Comparison of ENCODE assay signal across 8 mouse cellular contexts in the genomic region with DNA sequence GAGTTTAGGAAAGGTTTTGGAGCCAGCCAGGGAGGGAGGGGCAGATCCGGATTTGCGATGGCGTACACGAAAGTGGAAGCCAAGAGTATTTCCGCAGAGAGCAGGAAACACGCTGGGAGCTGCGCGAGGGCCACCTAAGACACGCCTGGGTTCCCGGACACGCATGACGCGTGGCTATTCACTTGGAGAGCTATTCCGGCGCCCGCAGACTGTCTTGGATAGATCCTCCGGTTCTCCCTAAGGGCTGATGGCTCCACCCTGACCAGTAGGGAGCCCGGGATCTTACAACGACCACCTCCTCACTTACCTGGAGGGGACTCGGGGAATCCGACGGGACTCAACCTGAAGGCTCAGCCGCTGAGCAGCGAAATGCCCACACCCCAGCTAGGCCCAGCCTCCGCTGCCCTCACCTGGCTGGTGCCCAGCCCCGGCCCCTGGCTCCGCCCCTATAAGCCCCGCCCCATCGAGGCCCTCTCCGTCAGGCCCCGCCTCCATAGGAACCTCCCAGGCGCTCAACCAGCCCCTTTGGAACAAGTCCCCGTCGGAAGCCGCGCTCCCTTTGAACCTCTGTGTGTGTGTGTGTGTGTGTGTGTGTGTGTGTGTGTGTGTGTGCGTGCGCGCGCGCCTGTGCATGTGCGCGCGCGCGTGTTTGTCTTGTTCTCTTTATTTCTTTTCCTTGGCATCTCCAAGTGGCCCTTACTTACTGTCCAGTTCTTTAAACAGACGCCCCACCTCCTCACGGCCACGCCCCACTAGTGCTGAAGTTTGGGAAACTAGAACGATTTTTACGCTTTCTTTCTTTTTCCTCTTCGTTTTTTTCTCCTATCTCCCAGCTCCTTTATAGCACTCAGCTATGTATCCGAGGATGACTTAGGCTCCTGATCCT. TPM values are rescaled to one million over a fixed set of nuclear protein-coding genes. Genes with fewer than 3 reads are reported as not detected.
DNase-seq lines count a peak whose midpoint lies in the region; ATAC-seq and TF ChIP-seq lines count a peak whose summit lies in the region.

No protein-coding gene starts in this region.

- peak overlapping the region; percentile 56 for H3K4me3 ChIP-seq in C2C12 (ENCODE audit: insufficient read depth, poor library complexity, severe bottlenecking)
- peak overlapping the region; percentile 70 for H3K4me3 ChIP-seq in embryonic fibroblast, embryonic 13.5 days (ENCODE audit: insufficient read depth, low read length)
- peak overlapping the region; percentile 62 for H3K4me3 ChIP-seq in heart, embryonic 13.5 days
- H3K4me3 ChIP-seq in kidney, postnatal 0 days (replicated peaks; ENCODE audit: low read depth, low read length) = peak overlapping the region; percentile 50
- peak overlapping the region; percentile 57 for H3K4me3 ChIP-seq in liver, embryonic 13.5 days (replicated peaks)
- peak overlapping the region; percentile 48 for H3K4me3 ChIP-seq in stomach, embryonic 14.5 days (ENCODE audit: low read depth, low read length)

- H3K4me2 ChIP-seq in heart, embryonic 13.5 days = peak overlapping the region; percentile 88
- peak overlapping the region; percentile 61 for H3K4me2 ChIP-seq in kidney, postnatal 0 days (ENCODE audit: low read length)
- H3K4me2 ChIP-seq in liver, embryonic 13.5 days = peak overlapping the region; percentile 69
- peak overlapping the region; percentile 69 for H3K4me2 ChIP-seq in stomach, embryonic 14.5 days (replicated peaks; ENCODE audit: low read depth, low read length)

- H3ac ChIP-seq in C2C12 (ENCODE audit: control insufficient read depth, insufficient read length, low read depth) = peak overlapping the region; percentile 80

- peak overlapping the region; percentile 74 for H3K9ac ChIP-seq in heart, embryonic 13.5 days
- H3K9ac ChIP-seq in kidney, postnatal 0 days (ENCODE audit: low read depth, low read length) = peak overlapping the region; percentile 64
- peak overlapping the region; percentile 53 for H3K9ac ChIP-seq in liver, embryonic 13.5 days
- H3K9ac ChIP-seq in stomach, embryonic 14.5 days (replicated peaks; ENCODE audit: low read depth, low read length) = peak overlapping the region; percentile 33; the same call in 1 of the 2 replicates

- no peak for TF ChIP-seq CTCF in C2C12 (IDR thresholded peaks at IDR 0.05; ENCODE audit: control insufficient read depth, insufficient read depth, insufficient read length)
- TF ChIP-seq CTCF in embryonic fibroblast, embryonic 13.5 days (IDR thresholded peaks at IDR 0.05; ENCODE audit: borderline replicate concordance, insufficient read depth, low read length) = no peak
- TF ChIP-seq CTCF in kidney, postnatal 0 days (IDR thresholded peaks at IDR 0.05; ENCODE audit: low read depth) = no peak

- H3K27ac ChIP-seq in embryonic fibroblast, embryonic 13.5 days (ENCODE audit: insufficient read depth, low read length) = peak overlapping the region; percentile 32; the same call in 1 of the 2 replicates
- H3K27ac ChIP-seq in heart, embryonic 13.5 days (replicated peaks) = no peak overlapping the region
- peak overlapping the region; percentile 74 for H3K27ac ChIP-seq in kidney, postnatal 0 days
- H3K27ac ChIP-seq in liver, embryonic 13.5 days = no peak overlapping the region
- H3K27ac ChIP-seq in stomach, embryonic 14.5 days (ENCODE audit: low read length) = no peak overlapping the region

- 1% methylated on average over 51 of the region's 53 CpGs for WGBS in heart, embryonic 13.5 days
- WGBS in kidney, postnatal 0 days = under 1% methylated on average over 48 of the region's 53 CpGs
- under 1% methylated on average over 53 of the region's 53 CpGs for WGBS in liver, embryonic 13.5 days (ENCODE audit: insufficient replicate concordance)
- WGBS in stomach, embryonic 14.5 days = under 1% methylated on average over 51 of the region's 53 CpGs

- peaks cover 22% of the 10 kb centered on the region for H3K27me3 ChIP-seq in C2C12 (ENCODE audit: control insufficient read depth, insufficient read depth, insufficient read length)
- H3K27me3 ChIP-seq in heart, embryonic 13.5 days (replicated peaks) = peaks cover 64% of the 10 kb centered on the region
- no peaks in the 10 kb centered on the region for H3K27me3 ChIP-seq in kidney, postnatal 0 days (ENCODE audit: insufficient read depth, low read length)
- H3K27me3 ChIP-seq in liver, embryonic 13.5 days = peaks cover 49% of the 10 kb centered on the region
- H3K27me3 ChIP-seq in stomach, embryonic 14.5 days (ENCODE audit: control insufficient read depth, insufficient read depth, low read length) = no peaks in the 10 kb centered on the region

- DNase-seq in brain, adult 2 months (ENCODE audit: low read depth, low spot score) = peak; percentile 87
- peak; percentile 85 for DNase-seq in kidney, postnatal 0 days (ENCODE audit: low spot score)
- DNase-seq in liver, embryonic 13.5 days = peak; percentile 72
- peak; percentile 77 to 85 for DNase-seq in natural killer cell, adult 2 months (ENCODE audit: low spot score in 2 of 2)

- H3K9me3 ChIP-seq in heart, embryonic 13.5 days = no peaks in the 10 kb centered on the region
- no peaks in the 10 kb centered on the region for H3K9me3 ChIP-seq in kidney, postnatal 0 days (replicated peaks; ENCODE audit: low read length)
- H3K9me3 ChIP-seq in liver, embryonic 13.5 days (replicated peaks) = no peaks in the 10 kb centered on the region
- H3K9me3 ChIP-seq in stomach, embryonic 14.5 days (ENCODE audit: control insufficient read depth, low read depth, low read length) = no peaks in the 10 kb centered on the region

- peak; percentile 81 for ATAC-seq in heart, embryonic 13.5 days (ENCODE audit: extremely low read depth, insufficient number of reproducible peaks, low FRiP score, low TSS enrichment)
- ATAC-seq in kidney, postnatal 0 days (replicated peaks; ENCODE audit: low FRiP score, low read depth) = peak; percentile 88
- peak; percentile 78 for ATAC-seq in liver, embryonic 13.5 days (ENCODE audit: low read depth)
- ATAC-seq in stomach, embryonic 14.5 days (ENCODE audit: insufficient number of reproducible peaks, insufficient read depth, low FRiP score, low read depth) = peak; percentile 86

- no peaks in the 10 kb centered on the region for H3K79me3 ChIP-seq in C2C12 (ENCODE audit: low read depth)

- H3K79me2 ChIP-seq in C2C12 (ENCODE audit: control insufficient read depth, insufficient read depth) = no peaks in the 10 kb centered on the region

- no peaks in the 10 kb centered on the region for H3K36me3 ChIP-seq in C2C12 (ENCODE audit: control insufficient read depth, insufficient read depth)
- H3K36me3 ChIP-seq in heart, embryonic 13.5 days = no peaks in the 10 kb centered on the region
- H3K36me3 ChIP-seq in kidney, postnatal 0 days (ENCODE audit: insufficient read depth, low read length) = no peaks in the 10 kb centered on the region
- no peaks in the 10 kb centered on the region for H3K36me3 ChIP-seq in liver, embryonic 13.5 days
- no peaks in the 10 kb centered on the region for H3K36me3 ChIP-seq in stomach, embryonic 14.5 days (ENCODE audit: control insufficient read depth, insufficient read depth, low read length)

- TF ChIP-seq POLR2A in embryonic fibroblast, embryonic 13.5 days (IDR thresholded peaks at IDR 0.05; ENCODE audit: low read depth, low read length) = peak; percentile 62

- H3K4me1 ChIP-seq in embryonic fibroblast, embryonic 13.5 days (ENCODE audit: control insufficient read depth, insufficient read depth, low read length) = no peaks in the 10 kb centered on the region; the same call in 1 of the 2 replicates
- peaks cover 24% of the 10 kb centered on the region for H3K4me1 ChIP-seq in heart, embryonic 13.5 days
- peaks cover 6% of the 10 kb centered on the region for H3K4me1 ChIP-seq in kidney, postnatal 0 days (replicated peaks; ENCODE audit: insufficient read depth, low read length)
- peaks cover 35% of the 10 kb centered on the region for H3K4me1 ChIP-seq in liver, embryonic 13.5 days (replicated peaks)
- H3K4me1 ChIP-seq in stomach, embryonic 14.5 days (ENCODE audit: control insufficient read depth, insufficient read depth, low read length) = no peaks in the 10 kb centered on the region

RNA-seq across cellular contexts. Expression of a gene that starts 3.5 kb away (rescaled TPM):
- polyA plus RNA-seq in C2C12 (2012; fragmentation: generic; extraction: Trizol) = not detected
- polyA plus RNA-seq in embryonic fibroblast, embryonic 13.5 days (2011; ENCODE audit: insufficient read length, low read depth, missing spikeins) = 0.79 TPM in 1 of 2 replicates, not detected in the other
- 1.8 and 2.4 TPM in 2 replicates for polyA plus RNA-seq in heart, embryonic 13.5 days (2015; fragmentation: Nextera tagmentation; extraction: Ambion mirVana)
- polyA plus RNA-seq in kidney, postnatal 0 days (2015; fragmentation: Nextera tagmentation; extraction: Ambion mirVana) = 0.87 and 1.1 TPM in 2 replicates
- 11.6 and 12.5 TPM in 2 replicates for polyA plus RNA-seq in liver, embryonic 13.5 days (2015; fragmentation: Nextera tagmentation; extraction: Ambion mirVana)
- polyA plus RNA-seq in stomach, embryonic 14.5 days (2014; fragmentation: Nextera tagmentation; extraction: Ambion mirVana) = 1.8 and 2.7 TPM in 2 replicates

RNA-seq across cellular contexts. Expression of a gene that starts 26.1 kb away (rescaled TPM):
- polyA plus RNA-seq in C2C12 (2012; fragmentation: generic; extraction: Trizol) = 45.7 TPM
- 58.8 and 61.3 TPM in 2 replicates for polyA plus RNA-seq in embryonic fibroblast, embryonic 13.5 days (2011; ENCODE audit: insufficient read length, low read depth, missing spikeins)
- 35.2 and 39.7 TPM in 2 replicates for polyA plus RNA-seq in heart, embryonic 13.5 days (2015; fragmentation: Nextera tagmentation; extraction: Ambion mirVana)
- 40.8 and 43.6 TPM in 2 replicates for polyA plus RNA-seq in kidney, postnatal 0 days (2015; fragmentation: Nextera tagmentation; extraction: Ambion mirVana)
- 10.4 and 11.9 TPM in 2 replicates for polyA plus RNA-seq in liver, embryonic 13.5 days (2015; fragmentation: Nextera tagmentation; extraction: Ambion mirVana)
- 33.4 and 35.4 TPM in 2 replicates for polyA plus RNA-seq in stomach, embryonic 14.5 days (2014; fragmentation: Nextera tagmentation; extraction: Ambion mirVana)

RNA-seq across cellular contexts. Expression of a gene that starts 27.1 kb away (rescaled TPM):
- polyA plus RNA-seq in C2C12 (2012; fragmentation: generic; extraction: Trizol) = 24.7 TPM
- 33.5 and 33.9 TPM in 2 replicates for polyA plus RNA-seq in embryonic fibroblast, embryonic 13.5 days (2011; ENCODE audit: insufficient read length, low read depth, missing spikeins)
- polyA plus RNA-seq in heart, embryonic 13.5 days (2015; fragmentation: Nextera tagmentation; extraction: Ambion mirVana) = 25.5 and 26.4 TPM in 2 replicates
- polyA plus RNA-seq in kidney, postnatal 0 days (2015; fragmentation: Nextera tagmentation; extraction: Ambion mirVana) = 37.6 and 40.4 TPM in 2 replicates
- polyA plus RNA-seq in liver, embryonic 13.5 days (2015; fragmentation: Nextera tagmentation; extraction: Ambion mirVana) = 13.7 and 15.2 TPM in 2 replicates
- 38.6 and 40.6 TPM in 2 replicates for polyA plus RNA-seq in stomach, embryonic 14.5 days (2014; fragmentation: Nextera tagmentation; extraction: Ambion mirVana)

RNA-seq across cellular contexts. Expression of a gene that starts 47.4 kb away (rescaled TPM):
- 0.01 TPM for polyA plus RNA-seq in C2C12 (2012; fragmentation: generic; extraction: Trizol)
- 3.9 TPM in 2 replicates for polyA plus RNA-seq in embryonic fibroblast, embryonic 13.5 days (2011; ENCODE audit: insufficient read length, low read depth, missing spikeins)
- polyA plus RNA-seq in heart, embryonic 13.5 days (2015; fragmentation: Nextera tagmentation; extraction: Ambion mirVana) = 1.6 and 4.0 TPM in 2 replicates
- polyA plus RNA-seq in kidney, postnatal 0 days (2015; fragmentation: Nextera tagmentation; extraction: Ambion mirVana) = 2.0 and 2.9 TPM in 2 replicates
- polyA plus RNA-seq in liver, embryonic 13.5 days (2015; fragmentation: Nextera tagmentation; extraction: Ambion mirVana) = 98.2 and 119 TPM in 2 replicates
- polyA plus RNA-seq in stomach, embryonic 14.5 days (2014; fragmentation: Nextera tagmentation; extraction: Ambion mirVana) = 0.48 and 1.4 TPM in 2 replicates

Comparison
In these comparisons a context has a peak if more than half of its experiments do, and no peak if none do; other contexts are left out.
1. H3K27ac ChIP-seq: peak in embryonic fibroblast, embryonic 13.5 days (single experiment) and kidney, postnatal 0 days (single experiment); none in heart, embryonic 13.5 days (single experiment), liver, embryonic 13.5 days (single experiment) and stomach, embryonic 14.5 days (single experiment).
2. Peak in every context shown above with its lines, with median percentiles within 50 percentile points of each other: H3K4me3 ChIP-seq, DNase-seq, ATAC-seq, H3K4me2 ChIP-seq and H3K9ac ChIP-seq.